10 mouse cellular contexts compared by ENCODE assay signal in the genomic region with DNA sequence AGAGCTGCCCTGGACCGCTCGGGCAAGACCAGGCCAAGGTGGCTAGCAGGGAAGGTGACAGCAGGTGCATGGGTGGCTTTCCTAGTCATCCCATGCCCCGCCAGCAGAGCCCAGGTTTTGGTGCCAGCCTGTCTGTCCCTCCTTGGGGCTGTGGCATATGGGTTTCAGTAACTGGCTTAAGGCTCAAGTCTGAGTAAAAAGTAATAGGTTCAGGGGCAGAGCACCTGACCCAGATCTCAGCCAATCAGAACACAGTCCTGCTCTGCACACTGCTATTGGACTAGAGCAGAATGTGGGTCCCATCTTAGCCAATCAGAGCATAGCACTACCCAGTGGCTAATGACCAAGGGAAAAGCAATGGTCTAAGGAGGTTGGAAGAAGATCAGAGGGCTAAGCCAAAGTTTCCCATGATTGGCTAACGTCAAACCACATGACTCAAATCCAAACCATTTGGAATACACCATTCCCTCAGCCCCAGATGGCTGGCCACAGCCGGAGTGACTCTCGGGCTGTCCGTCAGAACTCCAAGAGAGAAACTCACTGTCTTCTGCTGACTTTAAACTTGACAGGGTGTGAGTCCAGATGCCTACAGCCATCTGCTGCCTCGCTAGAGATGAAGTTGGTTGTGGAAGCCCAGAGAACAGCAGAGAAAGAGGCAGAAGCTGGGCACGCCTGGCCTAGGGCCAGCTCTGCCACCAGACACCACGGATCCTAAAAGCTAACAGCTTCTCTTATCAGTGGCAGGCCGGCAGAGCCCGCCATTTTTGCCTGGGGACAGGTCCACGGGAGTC.
DNase-seq lines count a peak whose midpoint lies in the region; ATAC-seq lines count a peak whose summit lies in the region.
"Had no signal": no experiment of that assay in that cellular context is flagged by ENCODE, and none has a peak within 500 bp of the region (broad histone marks: within the 10 kb centered on the region; RNA-seq: fewer than 3 reads in every experiment).

No protein-coding gene starts in this region.

- no peak overlapping the region for H3K9ac ChIP-seq in hindbrain, embryonic 16.5 days (ENCODE audit: low read depth, low read length)
- no peak overlapping the region for H3K9ac ChIP-seq in hindbrain, embryonic 12.5 days
- no peak overlapping the region for H3K9ac ChIP-seq in embryonic facial prominence, embryonic 15.5 days
- H3K9ac ChIP-seq: kidney, embryonic 15.5 days had no signal

- ATAC-seq in hindbrain, embryonic 16.5 days = peak; percentile 19; the same call in 1 of the 2 replicates
- no peak for ATAC-seq in hindbrain, embryonic 12.5 days (ENCODE audit: low FRiP score)
- ATAC-seq in embryonic facial prominence, embryonic 15.5 days (ENCODE audit: insufficient number of reproducible peaks, low FRiP score, low TSS enrichment, low read depth) = 0 out of 2 replicates have a peak, but pooled peaks have one; percentile 3

- no peaks in the 10 kb centered on the region for H3K9me3 ChIP-seq in hindbrain, embryonic 16.5 days (ENCODE audit: control insufficient read depth, low read length)
- no peaks in the 10 kb centered on the region for H3K9me3 ChIP-seq in hindbrain, embryonic 12.5 days (replicated peaks)
- H3K9me3 ChIP-seq in embryonic facial prominence, embryonic 15.5 days (replicated peaks) = no peaks in the 10 kb centered on the region
- H3K9me3 ChIP-seq: kidney, embryonic 15.5 days had no signal

- peaks cover 2% of the 10 kb centered on the region; the same call in 1 of the 2 replicates for H3K36me3 ChIP-seq in hindbrain, embryonic 16.5 days (ENCODE audit: control insufficient read depth, insufficient read depth, low read length)
- peaks cover 23% of the 10 kb centered on the region; the same call in 1 of the 2 replicates for H3K36me3 ChIP-seq in hindbrain, embryonic 12.5 days
- H3K36me3 ChIP-seq in embryonic facial prominence, embryonic 15.5 days = peaks cover 9% of the 10 kb centered on the region; the same call in 1 of the 2 replicates

- 78% methylated on average over 13 of the region's 13 CpGs for WGBS in hindbrain, embryonic 16.5 days
- 94% methylated on average over 13 of the region's 13 CpGs for WGBS in hindbrain, embryonic 12.5 days
- WGBS in embryonic facial prominence, embryonic 15.5 days = 86% methylated on average over 13 of the region's 13 CpGs

- no peaks in the 10 kb centered on the region for H3K27me3 ChIP-seq in hindbrain, embryonic 16.5 days (replicated peaks; ENCODE audit: control insufficient read depth, insufficient read depth, low read length)
- H3K27me3 ChIP-seq in hindbrain, embryonic 12.5 days = no peaks in the 10 kb centered on the region
- H3K27me3 ChIP-seq in embryonic facial prominence, embryonic 15.5 days = no peaks in the 10 kb centered on the region
- H3K27me3 ChIP-seq: kidney, embryonic 15.5 days had no signal

- no peak overlapping the region for H3K4me3 ChIP-seq in hindbrain, embryonic 16.5 days (ENCODE audit: low read length)
- no peak overlapping the region for H3K4me3 ChIP-seq in hindbrain, embryonic 12.5 days
- H3K4me3 ChIP-seq in embryonic facial prominence, embryonic 15.5 days (replicated peaks) = no peak overlapping the region
- H3K4me3 ChIP-seq: kidney, embryonic 15.5 days had no signal

- intact Hi-C loops in heart, postnatal 36 days (cut with DNase I) = no loop called here

- H3K27ac ChIP-seq in hindbrain, embryonic 16.5 days (ENCODE audit: low read depth, low read length) = no peak overlapping the region
- no peak overlapping the region for H3K27ac ChIP-seq in hindbrain, embryonic 12.5 days
- no peak overlapping the region for H3K27ac ChIP-seq in embryonic facial prominence, embryonic 15.5 days (replicated peaks)
- H3K27ac ChIP-seq: kidney, embryonic 15.5 days; macrophage had no signal

- H3K4me1 ChIP-seq in hindbrain, embryonic 16.5 days (ENCODE audit: control insufficient read depth, insufficient read depth, low read depth, low read length) = peaks cover 5% of the 10 kb centered on the region
- peaks cover 32% of the 10 kb centered on the region for H3K4me1 ChIP-seq in hindbrain, embryonic 12.5 days
- peaks cover 16% of the 10 kb centered on the region; the same call in 1 of the 2 replicates for H3K4me1 ChIP-seq in embryonic facial prominence, embryonic 15.5 days

- DNase-seq in ES-CJ7 (ENCODE audit: low read depth, low spot score) = peak; percentile 64
- DNase-seq in WW6 (ENCODE audit: low read depth, low spot score) = peak; percentile 36
- no peak for DNase-seq in urinary bladder, postnatal 25 days (ENCODE audit: low spot score)
- no peak for DNase-seq in heart, postnatal 36 days
- DNase-seq in kidney, postnatal 25 days = no peak

- no peak overlapping the region for H3K4me2 ChIP-seq in hindbrain, embryonic 16.5 days (ENCODE audit: low read length)
- H3K4me2 ChIP-seq in hindbrain, embryonic 12.5 days (replicated peaks) = no peak overlapping the region
- no peak overlapping the region for H3K4me2 ChIP-seq in embryonic facial prominence, embryonic 15.5 days (replicated peaks)
- H3K4me2 ChIP-seq: kidney, embryonic 15.5 days had no signal

Comparison
In these comparisons a context has a peak if more than half of its experiments do, and no peak if none do; other contexts are left out.
1. DNase-seq: peak in ES-CJ7 (single experiment) and WW6 (single experiment); none in urinary bladder, postnatal 25 days (single experiment), heart, postnatal 36 days (0 of 2) and kidney, postnatal 25 days (0 of 2).